ENCODE assay signal across 31 mouse cellular contexts in genomic region chr3:63115216-63115615, GRCm38 (mm10).
A peak's percentile ranks its signal among the peaks of the same experiment; 100 is the strongest.
DNase-seq lines count a peak whose midpoint lies in the region; ATAC-seq and TF ChIP-seq lines count a peak whose summit lies in the region.
"Had no signal": no experiment of that assay in that cellular context is flagged by ENCODE, and none has a peak within 500 bp of the region (broad histone marks: within the 10 kb centered on the region; RNA-seq: fewer than 3 reads in every experiment).

No protein-coding gene starts in this region.

- H3K4me2 ChIP-seq in embryonic facial prominence, embryonic 11.5 days (ENCODE audit: low read depth, low read length), result no peak overlapping the region
- H3K4me2 ChIP-seq in lung, embryonic 14.5 days, result no peak overlapping the region
- no peak overlapping the region for H3K4me2 ChIP-seq in embryonic facial prominence, embryonic 14.5 days (ENCODE audit: low read depth, low read length)
- H3K4me2 ChIP-seq: embryonic facial prominence, embryonic 12.5 days; forebrain, embryonic 13.5 days; heart, embryonic 12.5 days; heart, embryonic 15.5 days; hindbrain, embryonic 13.5 days; intestine, embryonic 15.5 days had no signal

- no peaks in the 10 kb centered on the region for H3K4me1 ChIP-seq in embryonic facial prominence, embryonic 11.5 days (ENCODE audit: control insufficient read depth, insufficient read depth, low read length)
- no peaks in the 10 kb centered on the region for H3K4me1 ChIP-seq in embryonic facial prominence, embryonic 10.5 days
- H3K4me1 ChIP-seq in lung, embryonic 14.5 days (ENCODE audit: insufficient read depth), result no peaks in the 10 kb centered on the region
- H3K4me1 ChIP-seq in embryonic facial prominence, embryonic 14.5 days (ENCODE audit: control insufficient read depth, insufficient read depth, low read length), result no peaks in the 10 kb centered on the region
- H3K4me1 ChIP-seq: embryonic facial prominence, embryonic 12.5 days; forebrain, embryonic 10.5 days; forebrain, embryonic 13.5 days; heart, embryonic 12.5 days; heart, embryonic 15.5 days; hindbrain, embryonic 10.5 days; hindbrain, embryonic 13.5 days; intestine, embryonic 15.5 days had no signal

- H3K27me3 ChIP-seq in embryonic facial prominence, embryonic 11.5 days (ENCODE audit: control insufficient read depth, insufficient read depth, low read length), result no peaks in the 10 kb centered on the region
- no peaks in the 10 kb centered on the region for H3K27me3 ChIP-seq in embryonic facial prominence, embryonic 10.5 days (replicated peaks; ENCODE audit: low read depth, poor library complexity, severe bottlenecking)
- no peaks in the 10 kb centered on the region for H3K27me3 ChIP-seq in lung, embryonic 14.5 days (ENCODE audit: insufficient read depth, low read length)
- H3K27me3 ChIP-seq in embryonic facial prominence, embryonic 14.5 days (replicated peaks; ENCODE audit: control insufficient read depth, insufficient read depth, low read length), result no peaks in the 10 kb centered on the region
- H3K27me3 ChIP-seq: CH12.LX; embryonic facial prominence, embryonic 12.5 days; forebrain, embryonic 13.5 days; heart, embryonic 12.5 days; heart, embryonic 15.5 days; hindbrain, embryonic 13.5 days; intestine, embryonic 15.5 days had no signal

- no peak for TF ChIP-seq CTCF in lung, embryonic 14.5 days (IDR thresholded peaks at IDR 0.05; ENCODE audit: low read depth)

- DNase-seq in embryonic facial prominence, embryonic 11.5 days (ENCODE audit: low spot score), result peak; percentile 33
- DNase-seq in embryonic facial prominence, embryonic 10.5 days (ENCODE audit: low spot score), result no peak
- DNase-seq in lung, embryonic 14.5 days, result peak; percentile 2
- DNase-seq in lung, postnatal 10 days, result no peak
- peak; percentile 65 for DNase-seq in embryonic facial prominence, embryonic 14.5 days (ENCODE audit: low spot score)
- DNase-seq in MN1 (ENCODE audit: low spot score), result no peak
- DNase-seq in frontal cortex, postnatal 36 days (ENCODE audit: low spot score in 2 of 2), result no peak
- DNase-seq: adrenal gland, postnatal 14 days; B cell, adult 2 months; cerebellum, adult 11 months; cerebellum, adult 2 months; cerebellum, adult 9-11 months; cerebellum, postnatal 25 days; gastrocnemius, postnatal 25 days; heart, adult 18-20 months; heart, postnatal 10 days; heart, postnatal 36 days; kidney, adult 11 months had no signal

- no peaks in the 10 kb centered on the region for H3K36me3 ChIP-seq in embryonic facial prominence, embryonic 11.5 days (replicated peaks; ENCODE audit: control insufficient read depth, insufficient read depth, low read depth, low read length)
- no peaks in the 10 kb centered on the region for H3K36me3 ChIP-seq in embryonic facial prominence, embryonic 10.5 days (replicated peaks)
- no peaks in the 10 kb centered on the region for H3K36me3 ChIP-seq in lung, embryonic 14.5 days (ENCODE audit: insufficient read depth)
- H3K36me3 ChIP-seq in embryonic facial prominence, embryonic 14.5 days (ENCODE audit: control insufficient read depth, insufficient read depth, low read length), result no peaks in the 10 kb centered on the region
- H3K36me3 ChIP-seq: embryonic facial prominence, embryonic 12.5 days; forebrain, embryonic 10.5 days; G1E; heart, embryonic 12.5 days; heart, embryonic 15.5 days; hindbrain, embryonic 10.5 days; hindbrain, embryonic 13.5 days; intestine, embryonic 15.5 days had no signal

- no peak overlapping the region for H3K4me3 ChIP-seq in embryonic facial prominence, embryonic 11.5 days (ENCODE audit: low read depth, low read length)
- no peak overlapping the region for H3K4me3 ChIP-seq in embryonic facial prominence, embryonic 10.5 days
- no peak overlapping the region for H3K4me3 ChIP-seq in lung, embryonic 14.5 days (ENCODE audit: low read depth, low read length)
- no peak overlapping the region for H3K4me3 ChIP-seq in embryonic facial prominence, embryonic 14.5 days (ENCODE audit: low read depth, low read length)
- H3K4me3 ChIP-seq: embryonic facial prominence, embryonic 12.5 days; erythroblast, embryonic 14.5 days; forebrain, embryonic 10.5 days; forebrain, embryonic 13.5 days; heart, embryonic 12.5 days; heart, embryonic 15.5 days; hindbrain, embryonic 10.5 days; hindbrain, embryonic 13.5 days; intestine, embryonic 15.5 days had no signal

- 25% methylated on average over 2 of the region's 2 CpGs for WGBS in embryonic facial prominence, embryonic 11.5 days
- 27% methylated on average over 2 of the region's 2 CpGs for WGBS in embryonic facial prominence, embryonic 10.5 days
- WGBS in lung, embryonic 14.5 days, result 21% methylated on average over 2 of the region's 2 CpGs
- WGBS in embryonic facial prominence, embryonic 14.5 days, result 19% methylated on average over 2 of the region's 2 CpGs

- no peak overlapping the region for H3K27ac ChIP-seq in embryonic facial prominence, embryonic 11.5 days (replicated peaks; ENCODE audit: low read depth, low read length)
- no peak overlapping the region for H3K27ac ChIP-seq in embryonic facial prominence, embryonic 10.5 days (replicated peaks)
- H3K27ac ChIP-seq in lung, embryonic 14.5 days (ENCODE audit: low read depth), result no peak overlapping the region
- H3K27ac ChIP-seq in embryonic facial prominence, embryonic 14.5 days (replicated peaks; ENCODE audit: low read depth, low read length), result no peak overlapping the region
- H3K27ac ChIP-seq: embryonic facial prominence, embryonic 12.5 days; forebrain, embryonic 10.5 days; forebrain, embryonic 13.5 days; heart, embryonic 15.5 days; hindbrain, embryonic 10.5 days; hindbrain, embryonic 13.5 days; intestine, embryonic 15.5 days had no signal

- H3K9ac ChIP-seq in embryonic facial prominence, embryonic 11.5 days (replicated peaks; ENCODE audit: low read length), result no peak overlapping the region
- H3K9ac ChIP-seq in lung, embryonic 14.5 days, result no peak overlapping the region
- H3K9ac ChIP-seq in embryonic facial prominence, embryonic 14.5 days (ENCODE audit: low read depth, low read length), result no peak overlapping the region
- H3K9ac ChIP-seq: embryonic facial prominence, embryonic 12.5 days; forebrain, embryonic 13.5 days; heart, embryonic 12.5 days; heart, embryonic 15.5 days; hindbrain, embryonic 13.5 days; intestine, embryonic 15.5 days had no signal

- ATAC-seq in embryonic facial prominence, embryonic 11.5 days (replicated peaks; ENCODE audit: insufficient number of reproducible peaks, low FRiP score, low TSS enrichment, low read depth), result no peak
- no peak for ATAC-seq in lung, embryonic 14.5 days (ENCODE audit: insufficient read depth)
- ATAC-seq in embryonic facial prominence, embryonic 14.5 days (ENCODE audit: low read depth), result no peak
- ATAC-seq: forebrain, embryonic 13.5 days; forebrain, embryonic 16.5 days; hindbrain, embryonic 16.5 days; intestine, embryonic 15.5 days had no signal

- H3K9me3 ChIP-seq in embryonic facial prominence, embryonic 11.5 days (replicated peaks; ENCODE audit: control insufficient read depth, low read length), result no peaks in the 10 kb centered on the region
- H3K9me3 ChIP-seq in embryonic facial prominence, embryonic 10.5 days, result no peaks in the 10 kb centered on the region
- H3K9me3 ChIP-seq in lung, embryonic 14.5 days (ENCODE audit: low read depth, low read length), result no peaks in the 10 kb centered on the region
- no peaks in the 10 kb centered on the region for H3K9me3 ChIP-seq in embryonic facial prominence, embryonic 14.5 days (ENCODE audit: control insufficient read depth, low read length)
- H3K9me3 ChIP-seq: embryonic facial prominence, embryonic 12.5 days; forebrain, embryonic 10.5 days; forebrain, embryonic 13.5 days; heart, embryonic 12.5 days; heart, embryonic 15.5 days; hindbrain, embryonic 10.5 days; hindbrain, embryonic 13.5 days; intestine, embryonic 15.5 days had no signal

Comparison
In these comparisons a context has a peak if more than half of its experiments do, and no peak if none do; other contexts are left out.
1. DNase-seq: peak in embryonic facial prominence, embryonic 11.5 days (single experiment), lung, embryonic 14.5 days (single experiment) and embryonic facial prominence, embryonic 14.5 days (single experiment); none in embryonic facial prominence, embryonic 10.5 days (single experiment), lung, postnatal 10 days (single experiment), MN1 (single experiment) and frontal cortex, postnatal 36 days (0 of 2).